Mouse (Mus musculus): Measurements from ENCODE around the gene Ovca2. TPM values are rescaled to one million over a fixed set of nuclear protein-coding genes. Genes with fewer than 3 reads are reported as not detected.

The Ovca2 gene
- total and polyA plus RNA-seq, 2 experiments from 2014 or later: 11.7 to 17.6 TPM

DNA sequence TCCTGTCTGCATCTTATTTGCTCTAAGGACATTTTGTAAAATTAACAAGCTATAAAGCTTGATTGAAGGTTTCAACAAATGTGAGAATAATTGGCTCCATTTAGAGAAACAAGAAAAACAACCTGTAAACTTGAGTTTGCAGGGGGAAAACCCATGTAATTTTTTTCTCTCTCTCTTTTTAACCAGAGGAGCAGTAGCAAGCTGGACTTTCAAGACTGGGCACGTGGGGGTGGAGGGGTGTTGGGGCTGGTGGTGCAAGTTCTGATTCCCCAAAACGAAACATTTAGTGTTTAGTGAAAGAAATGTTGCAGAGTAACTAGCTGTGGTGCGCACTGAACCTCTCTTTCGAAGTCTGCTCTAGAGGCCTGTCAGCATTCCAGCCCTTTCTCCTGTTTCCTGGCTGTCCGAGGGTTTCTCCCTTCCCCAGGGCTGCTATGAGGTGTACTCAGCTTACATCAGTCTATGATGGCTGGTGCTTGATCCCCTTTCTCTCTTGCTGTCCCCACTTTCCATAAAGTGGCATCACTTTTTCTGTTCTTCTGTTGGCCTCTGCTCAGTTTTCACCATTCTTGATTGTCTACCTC, 44.1 kb downstream of the Ovca2 start:
- ATAC-seq: no peak
- no peak for DNase-seq (ENCODE audit: low spot score)
- H3K36me3 ChIP-seq (ENCODE audit: insufficient read depth, low read length): no peaks in the 10 kb centered on the region; the same call in 1 of the 2 replicates
- no peak overlapping the region for H3K9ac ChIP-seq (replicated peaks; ENCODE audit: low read length)
- H3K27me3 ChIP-seq (ENCODE audit: insufficient read depth, low read length): no peaks in the 10 kb centered on the region
- no peak for TF ChIP-seq CTCF (IDR thresholded peaks at IDR 0.05; ENCODE audit: low read depth)
- H3K9me3 ChIP-seq (ENCODE audit: low read length): no peaks in the 10 kb centered on the region
- H3K27ac ChIP-seq: peak overlapping the region; percentile 62; the same call in 1 of the 2 replicates
- peaks cover 20% of the 10 kb centered on the region for H3K4me1 ChIP-seq (ENCODE audit: insufficient read depth, low read length)
- no peak overlapping the region for H3K4me2 ChIP-seq (ENCODE audit: low read depth, low read length)
- H3K4me3 ChIP-seq (ENCODE audit: low read length): no peak overlapping the region
- 64% methylated on average over 5 of the region's 5 CpGs for WGBS

- peak overlapping the region; percentile 62; the same call in 1 of the 2 replicates for H3K27ac ChIP-seq
- H3K36me3 ChIP-seq (ENCODE audit: insufficient read depth, low read length): no peaks in the 10 kb centered on the region; the same call in 1 of the 2 replicates
- no peak overlapping the region for H3K9ac ChIP-seq (replicated peaks; ENCODE audit: low read length)
- peak; percentile 67 for DNase-seq (ENCODE audit: low spot score)
- no peak for TF ChIP-seq CTCF (IDR thresholded peaks at IDR 0.05; ENCODE audit: low read depth)
- no peaks in the 10 kb centered on the region for H3K27me3 ChIP-seq (ENCODE audit: insufficient read depth, low read length)
- H3K9me3 ChIP-seq (ENCODE audit: low read length): no peaks in the 10 kb centered on the region
- no peak overlapping the region for H3K4me3 ChIP-seq (ENCODE audit: low read length)
- no peak overlapping the region; the same call in 1 of the 2 replicates for H3K4me2 ChIP-seq (ENCODE audit: low read depth, low read length)
- 0 out of 2 replicates have a peak, but pooled peaks have one; percentile 53 for ATAC-seq
- H3K4me1 ChIP-seq (ENCODE audit: insufficient read depth, low read length): peaks cover 20% of the 10 kb centered on the region
- WGBS: 9% methylated on average over 2 of the region's 2 CpGs
Measured at GRCm38 (mm10) chr11:75133951-75134350, 44.7 kb downstream of the Ovca2 start.

GRCm38 (mm10) chr11:75133391-75133790, 45.2 kb downstream of the Ovca2 start:
- H3K4me2 ChIP-seq (ENCODE audit: low read depth, low read length): no peak overlapping the region
- peaks cover 20% of the 10 kb centered on the region for H3K4me1 ChIP-seq (ENCODE audit: insufficient read depth, low read length)
- H3K9me3 ChIP-seq (ENCODE audit: low read length): no peaks in the 10 kb centered on the region
- no peak overlapping the region for H3K4me3 ChIP-seq (ENCODE audit: low read length)
- no peak for ATAC-seq
- no peak for DNase-seq (ENCODE audit: low spot score)
- H3K27me3 ChIP-seq (ENCODE audit: insufficient read depth, low read length): no peaks in the 10 kb centered on the region
- no peak overlapping the region for H3K9ac ChIP-seq (replicated peaks; ENCODE audit: low read length)
- no peaks in the 10 kb centered on the region; the same call in 1 of the 2 replicates for H3K36me3 ChIP-seq (ENCODE audit: insufficient read depth, low read length)
- WGBS: 82% methylated on average over 5 of the region's 5 CpGs
- peak overlapping the region; percentile 62; the same call in 1 of the 2 replicates for H3K27ac ChIP-seq
- TF ChIP-seq CTCF (IDR thresholded peaks at IDR 0.05; ENCODE audit: low read depth): no peak

DNA sequence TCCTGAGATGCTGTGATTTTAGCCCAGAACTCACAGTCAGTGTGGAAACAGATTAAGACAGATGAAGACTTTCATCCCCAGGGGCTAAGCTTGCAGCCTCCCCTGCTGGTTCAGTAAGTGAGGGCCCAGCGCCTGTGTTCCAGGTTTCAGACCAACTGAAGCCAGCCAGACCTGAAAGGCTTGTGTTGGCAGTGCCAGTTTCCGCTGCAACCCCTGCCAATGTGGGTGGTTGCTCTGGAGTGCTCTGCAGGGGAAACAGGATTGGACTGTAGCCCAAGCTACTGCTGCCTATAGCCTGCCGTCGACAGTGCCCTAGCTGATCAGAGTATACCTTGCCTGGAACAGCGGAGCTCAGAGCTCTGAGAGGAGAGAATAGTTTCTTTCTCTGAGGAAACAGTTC, 46.4 kb downstream of the Ovca2 start:
- ATAC-seq: peak; percentile 68
- WGBS: 42% methylated on average over 5 of the region's 5 CpGs

DNA sequence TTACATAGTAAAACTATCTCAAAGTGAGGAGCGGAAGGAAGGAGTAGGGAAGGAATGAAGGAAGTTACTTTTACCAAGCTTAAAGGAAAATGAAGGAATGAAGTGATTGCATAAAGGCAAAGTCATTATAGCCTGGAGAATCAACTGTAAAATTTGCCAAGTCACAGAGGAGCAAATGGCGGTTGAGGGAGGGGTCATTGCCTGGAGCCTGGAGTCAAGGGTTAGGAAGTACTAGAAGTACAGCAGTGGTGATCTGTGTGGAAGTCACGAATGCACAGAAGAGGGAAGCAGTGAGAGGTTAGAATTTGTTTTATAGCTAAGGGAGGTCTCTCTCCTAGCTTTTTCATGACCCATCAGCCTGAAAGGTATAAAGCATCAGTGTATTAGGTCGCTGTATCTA, 47.3 kb downstream of the Ovca2 start:
- Histone ChIP-seq H3K36me3 (ENCODE audit: insufficient read depth, low read length) (no peaks in the 10 kb centered on the region; the same call in 1 of the 2 replicates), H3K9ac (replicated peaks; ENCODE audit: low read length) (no peak overlapping the region), H3K9me3 (ENCODE audit: low read length) (no peaks in the 10 kb centered on the region), H3K27ac (no peak overlapping the region), H3K4me3 (ENCODE audit: low read length) (no peak overlapping the region), H3K4me2 (ENCODE audit: low read depth, low read length) (no peak overlapping the region), H3K27me3 (ENCODE audit: insufficient read depth, low read length) (no peaks in the 10 kb centered on the region), H3K4me1 (ENCODE audit: insufficient read depth, low read length) (peaks cover 20% of the 10 kb centered on the region)
- WGBS: 83% methylated on average over 4 of the region's 4 CpGs
- ATAC-seq: no peak
- no peak for TF ChIP-seq CTCF (IDR thresholded peaks at IDR 0.05; ENCODE audit: low read depth)
- no peak for DNase-seq (ENCODE audit: low spot score)

More for the DNA sequence above, 46.4 kb downstream of the Ovca2 start:
- no peak overlapping the region for H3K9ac ChIP-seq (replicated peaks; ENCODE audit: low read length)
- H3K4me2 ChIP-seq (ENCODE audit: low read depth, low read length): no peak overlapping the region
- H3K9me3 ChIP-seq (ENCODE audit: low read length): no peaks in the 10 kb centered on the region
- H3K36me3 ChIP-seq (ENCODE audit: insufficient read depth, low read length): no peaks in the 10 kb centered on the region; the same call in 1 of the 2 replicates
- no peak overlapping the region for H3K27ac ChIP-seq
- no peak overlapping the region for H3K4me3 ChIP-seq (ENCODE audit: low read length)
- peak; percentile 83 for DNase-seq (ENCODE audit: low spot score)
- peak; percentile 64 for TF ChIP-seq CTCF (IDR thresholded peaks at IDR 0.05; ENCODE audit: low read depth)
- peaks cover 20% of the 10 kb centered on the region for H3K4me1 ChIP-seq (ENCODE audit: insufficient read depth, low read length)
- no peaks in the 10 kb centered on the region for H3K27me3 ChIP-seq (ENCODE audit: insufficient read depth, low read length)

GRCm38 (mm10) chr11:75129481-75129880, 49.2 kb downstream of the Ovca2 start:
- H3K9me3 ChIP-seq (ENCODE audit: low read length): no peaks in the 10 kb centered on the region
- H3K4me3 ChIP-seq (ENCODE audit: low read length): no peak overlapping the region
- no peak for TF ChIP-seq CTCF (IDR thresholded peaks at IDR 0.05; ENCODE audit: low read depth)
- no peak for ATAC-seq
- no peaks in the 10 kb centered on the region for H3K36me3 ChIP-seq (ENCODE audit: insufficient read depth, low read length)
- WGBS: 98% methylated on average over 6 of the region's 6 CpGs
- peaks cover 20% of the 10 kb centered on the region for H3K4me1 ChIP-seq (ENCODE audit: insufficient read depth, low read length)
- no peak overlapping the region for H3K27ac ChIP-seq
- H3K27me3 ChIP-seq (ENCODE audit: insufficient read depth, low read length): no peaks in the 10 kb centered on the region
- no peak overlapping the region for H3K9ac ChIP-seq (replicated peaks; ENCODE audit: low read length)
- no peak for DNase-seq (ENCODE audit: low spot score)
- no peak overlapping the region for H3K4me2 ChIP-seq (ENCODE audit: low read depth, low read length)

GRCm38 (mm10) chr11:75126384-75126783, 52.3 kb downstream of the Ovca2 start:
- H3K9me3 ChIP-seq (ENCODE audit: low read length): no peaks in the 10 kb centered on the region
- DNase-seq (ENCODE audit: low spot score): no peak
- no peaks in the 10 kb centered on the region for H3K27me3 ChIP-seq (ENCODE audit: insufficient read depth, low read length)
- no peaks in the 10 kb centered on the region for H3K36me3 ChIP-seq (ENCODE audit: insufficient read depth, low read length)
- H3K9ac ChIP-seq (replicated peaks; ENCODE audit: low read length): no peak overlapping the region
- ATAC-seq: no peak
- H3K4me1 ChIP-seq (ENCODE audit: insufficient read depth, low read length): no peaks in the 10 kb centered on the region
- no peak for TF ChIP-seq CTCF (IDR thresholded peaks at IDR 0.05; ENCODE audit: low read depth)
- WGBS: 93% methylated on average over 3 of the region's 3 CpGs
- no peak overlapping the region for H3K4me2 ChIP-seq (ENCODE audit: low read depth, low read length)
- no peak overlapping the region for H3K4me3 ChIP-seq (ENCODE audit: low read length)
- H3K27ac ChIP-seq: no peak overlapping the region

MicroRNA genes within 50 kb of the gene (microRNA counts, 519-probe panel; counts per million panel counts)
- 5,155 counts per million, percentile 86 among the panel's probes with 10 or more counts for microRNA mmu-miR-132
- not detected for microRNA mmu-miR-212

Small RNA genes lying within 50 kb of the gene (microRNA-seq; reads per million reads assigned to microRNA genes)
- gene Mir132: 2,274 to 2,506 reads per million in 2 experiments
- gene Mir212: 111 reads per million in 2 experiments

Other genes starting within 250 kb of the Ovca2 start
- 8.5 and 12.9 TPM in 2 replicates for gene Hic1, start 9.3 kb downstream of the Ovca2 start, total RNA-seq (2014; rRNA removed)
- 1.7 TPM in 2 replicates for gene Hic1, start 9.3 kb downstream of the Ovca2 start, polyA plus RNA-seq (2015; fragmentation: Nextera tagmentation; extraction: Ambion mirVana)
- 31.3 and 39.2 TPM in 2 replicates for gene Dph1, start 12.4 kb upstream of the Ovca2 start, total RNA-seq (2014; rRNA removed)
- 13.5 and 13.6 TPM in 2 replicates for gene Dph1, start 12.4 kb upstream of the Ovca2 start, polyA plus RNA-seq (2015; fragmentation: Nextera tagmentation; extraction: Ambion mirVana)
- 13.0 and 13.4 TPM in 2 replicates for gene Rtn4rl1, start 14.9 kb upstream of the Ovca2 start, total RNA-seq (2014; rRNA removed)
- gene Rtn4rl1, start 14.9 kb upstream of the Ovca2 start, polyA plus RNA-seq (2015; fragmentation: Nextera tagmentation; extraction: Ambion mirVana): 9.9 and 10.7 TPM in 2 replicates
- 66.9 and 105 TPM in 2 replicates for gene Rpa1, start 169.5 kb upstream of the Ovca2 start, total RNA-seq (2014; rRNA removed)
- 51.1 and 55.5 TPM in 2 replicates for gene Rpa1, start 169.5 kb upstream of the Ovca2 start, polyA plus RNA-seq (2015; fragmentation: Nextera tagmentation; extraction: Ambion mirVana)
- gene Smyd4, start 169.6 kb upstream of the Ovca2 start, total RNA-seq (2014; rRNA removed): 12.7 and 14.1 TPM in 2 replicates
- gene Smyd4, start 169.6 kb upstream of the Ovca2 start, polyA plus RNA-seq (2015; fragmentation: Nextera tagmentation; extraction: Ambion mirVana): 17.1 and 17.7 TPM in 2 replicates
- 56.6 and 57.6 TPM in 2 replicates for gene Serpinf1, start 243.9 kb upstream of the Ovca2 start, total RNA-seq (2014; rRNA removed)
- gene Serpinf1, start 243.9 kb upstream of the Ovca2 start, polyA plus RNA-seq (2015; fragmentation: Nextera tagmentation; extraction: Ambion mirVana): 41.5 and 47.1 TPM in 2 replicates

All from hindbrain, postnatal 0 days (tissue).